Mouse (Mus musculus): ENCODE data around the gene Pspn. TPM values are rescaled to one million over a fixed set of nuclear protein-coding genes. Genes with fewer than 3 reads are reported as not detected.

The Pspn gene
- total RNA-seq (2023) = not detected

GRCm38 (mm10) chr17:56999968-57000609, at the start of gene Pspn:
Gene Pspn (minus strand): TSS chr17:57000018.

GRCm38 (mm10) chr17:57041554-57041953, 41.7 kb upstream of the Pspn start, which contains the start of gene Slc25a41:
Gene Slc25a41 (minus strand): TSS chr17:57041654.

GRCm38 (mm10) chr17:57030931-57031660, 31.3 kb upstream of the Pspn start, which contains the start of gene Khsrp:
Gene Khsrp (minus strand): TSS chr17:57031522.

GRCm38 (mm10) chr17:57011236-57012141, 11.7 kb upstream of the Pspn start, which contains the start of the genes Gtf2f1 and Gm17949:
Gene Gtf2f1 (minus strand): TSS chr17:57011288.
Gene Gm17949 (plus strand): TSS chr17:57011469.

GRCm38 (mm10) chr17:56997029-56997667, 2.7 kb downstream of the Pspn start, which contains the start of gene Alkbh7:
Gene Alkbh7 (plus strand): TSS chr17:56997339.

GRCm38 (mm10) chr17:56990115-56990746, 9.6 kb downstream of the Pspn start, which contains the start of gene Clpp:
Gene Clpp (plus strand): TSS chr17:56990305.

GRCm38 (mm10) chr17:56982013-56982412, 17.8 kb downstream of the Pspn start, which contains the start of gene Acer1:
Gene Acer1 (minus strand): TSS chr17:56982126.

Other genes starting within 250 kb of the Pspn start
- gene Nrtn, start 242.5 kb downstream of the Pspn start, total RNA-seq (2023) = not detected
- gene Dus3l, start 235.3 kb downstream of the Pspn start, total RNA-seq (2023) = 54.3 TPM
- 0.70 TPM for gene Prr22, start 229.8 kb downstream of the Pspn start, total RNA-seq (2023)
- 11.5 TPM for gene Rfx2, start 169.0 kb downstream of the Pspn start, total RNA-seq (2023)
- not detected for gene Acsbg2, start 125.6 kb downstream of the Pspn start, total RNA-seq (2023)
- gene 1700061G19Rik, start 124.5 kb downstream of the Pspn start, total RNA-seq (2023) = 0.47 TPM
- 32.9 TPM for gene Mllt1, start 64.6 kb downstream of the Pspn start, total RNA-seq (2023)
- not detected for gene Acer1, start 17.9 kb downstream of the Pspn start, total RNA-seq (2023)
- 19.8 TPM for gene Clpp, start 9.7 kb downstream of the Pspn start, total RNA-seq (2023)
- 9.5 TPM for gene Alkbh7, start 2.7 kb downstream of the Pspn start, total RNA-seq (2023)
- 64.2 TPM for gene Gtf2f1, start 11.3 kb upstream of the Pspn start, total RNA-seq (2023)
- not detected for gene Gm17949, start 11.5 kb upstream of the Pspn start, total RNA-seq (2023)
- gene Khsrp, start 31.5 kb upstream of the Pspn start, total RNA-seq (2023) = 118 TPM
- gene Slc25a41, start 41.6 kb upstream of the Pspn start, total RNA-seq (2023) = not detected
- 2.2 TPM for gene Crb3, start 59.1 kb upstream of the Pspn start, total RNA-seq (2023)
- 26.8 TPM for gene Slc25a23, start 59.8 kb upstream of the Pspn start, total RNA-seq (2023)
- gene Dennd1c, start 78.5 kb upstream of the Pspn start, total RNA-seq (2023) = 119 TPM
- 2.1 TPM for gene Tubb4a, start 87.8 kb upstream of the Pspn start, total RNA-seq (2023)
- gene Tnfsf9, start 105.3 kb upstream of the Pspn start, total RNA-seq (2023) = 0.88 TPM
- not detected for gene Cd70, start 149.8 kb upstream of the Pspn start, total RNA-seq (2023)
- gene Tnfsf14, start 194.2 kb upstream of the Pspn start, total RNA-seq (2023) = 0.50 TPM
- 2.7 TPM for gene C3, start 228.1 kb upstream of the Pspn start, total RNA-seq (2023)
- gene Gpr108, start 248.4 kb upstream of the Pspn start, total RNA-seq (2023) = 33.2 TPM
- gene Trip10, start 249.4 kb upstream of the Pspn start, total RNA-seq (2023) = 3.5 TPM

Data from CD4-positive naive resting alpha-beta T cell, adult 76 days (primary cell).